Mouse (Mus musculus) heart, embryonic 15.5 days (tissue): ENCODE measurements around the gene Gen1. TPM values are rescaled to one million over a fixed set of nuclear protein-coding genes. Genes with fewer than 3 reads are reported as not detected.

Experiments
- ATAC-seq: fragments of 200-750 bp; cut with Nextera tagmentation; replicated peaks from 2 replicates; pipeline ENCODE4 v1.8.0; 2017; ENCODE audit warnings: low read depth, moderate TSS enrichment; ENCODE audit not compliant: insufficient number of reproducible peaks, insufficient read depth, low FRiP score
- H3K27ac ChIP-seq: fragments of 300-500 bp; sonication (generic); 2 replicates; pipeline ENCODE4 v1.5.1; 2015; ENCODE audit warnings: mild to moderate bottlenecking, inconsistent platforms
- H3K27me3 ChIP-seq: fragments of 300-500 bp; sonication (generic); 2 replicates; pipeline ENCODE4 v1.6.1; 2015; ENCODE audit warnings: inconsistent platforms
- H3K36me3 ChIP-seq: fragments of 300-500 bp; sonication (generic); 2 replicates; pipeline ENCODE4 v1.6.1; 2015; ENCODE audit warnings: mild to moderate bottlenecking, inconsistent platforms
- H3K4me1 ChIP-seq: fragments of 300-500 bp; sonication (generic); replicated peaks from 2 replicates; pipeline ENCODE4 v1.6.1; 2015; ENCODE audit warnings: inconsistent platforms
- H3K4me2 ChIP-seq: fragments of 300-500 bp; sonication (generic); 2 replicates; pipeline ENCODE4 v1.6.1; 2015; ENCODE audit warnings: inconsistent platforms, mild to moderate bottlenecking, moderate library complexity
- H3K4me3 ChIP-seq: fragments of 300-500 bp; sonication (generic); 2 replicates; pipeline ENCODE4 v1.5.1; 2015; ENCODE audit warnings: mild to moderate bottlenecking, inconsistent platforms
- H3K9ac ChIP-seq: fragments of 300-500 bp; sonication (generic); 2 replicates; pipeline ENCODE4 v1.6.1; 2015; ENCODE audit warnings: mild to moderate bottlenecking, inconsistent platforms
- H3K9me3 ChIP-seq: fragments of 300-500 bp; sonication (generic); replicated peaks from 2 replicates; pipeline ENCODE4 v1.6.1; 2016; ENCODE audit warnings: inconsistent platforms
- WGBS: fragments of 180-500 bp; shearing (Covaris S2); methylation state at CpG from one replicate; pipeline ENCODE4 v1.1.7; 2015; ENCODE audit warnings: mixed read lengths; 5-methylcytosine and 5-hydroxymethylcytosine counted together
- microRNA-seq: library from miRNA; unstranded; fragments of <30 nt; microRNA quantifications from one replicate; pipeline ENCODE4, GENCODE M21; 2016
- polyA plus RNA-seq: library from polyadenylated mRNA; unstranded; fragments of >200 nt; fragmentation: Nextera tagmentation; extraction: Ambion mirVana; gene quantifications from 2 replicates; pipeline ENCODE4 v1.2.1, GENCODE M21; 2015

Gen1 gene
- polyA plus RNA-seq, 1 experiment from 2014 or later, result 5.8 TPM

GRCm38 (mm10) chr12:11203694-11204665 is 61.6 kb downstream of the Gen1 start:
- Histone ChIP-seq H3K27me3 (no peaks in the 10 kb centered on the region), H3K4me3 (peak overlapping the region; percentile 29), H3K9ac (peak overlapping the region; percentile 34; the same call in 1 of the 2 replicates), H3K36me3 (no peaks in the 10 kb centered on the region), H3K4me1 (peaks cover 26% of the 10 kb centered on the region), H3K27ac (peak overlapping the region; percentile 96), H3K9me3 (no peaks in the 10 kb centered on the region), H3K4me2 (peak overlapping the region; percentile 61)
- peak; percentile 89 for ATAC-seq
- 28% methylated on average over 18 of the region's 18 CpGs for WGBS

GRCm38 (mm10) chr12:11202476-11202875 is 63.1 kb downstream of the Gen1 start:
- ATAC-seq, result no peak
- 80% methylated on average over 8 of the region's 8 CpGs for WGBS
- no peaks in the 10 kb centered on the region for H3K27me3 ChIP-seq
- H3K4me2 ChIP-seq, result no peak overlapping the region
- no peaks in the 10 kb centered on the region for H3K36me3 ChIP-seq
- H3K4me1 ChIP-seq, result peaks cover 19% of the 10 kb centered on the region
- no peak overlapping the region for H3K4me3 ChIP-seq
- H3K27ac ChIP-seq, result no peak overlapping the region
- no peak overlapping the region for H3K9ac ChIP-seq
- no peaks in the 10 kb centered on the region for H3K9me3 ChIP-seq

- 90% methylated on average over 12 of the region's 12 CpGs for WGBS
- Histone ChIP-seq H3K4me3 (no peak overlapping the region), H3K9ac (no peak overlapping the region)
Measured at GRCm38 (mm10) chr12:11200711-11201110, 64.9 kb downstream of the Gen1 start.

GRCm38 (mm10) chr12:11198551-11198950 is 67.0 kb downstream of the Gen1 start:
- Histone ChIP-seq H3K36me3 (no peaks in the 10 kb centered on the region), H3K9ac (no peak overlapping the region), H3K4me2 (no peak overlapping the region), H3K9me3 (no peaks in the 10 kb centered on the region), H3K4me1 (peaks cover 12% of the 10 kb centered on the region), H3K27ac (no peak overlapping the region), H3K27me3 (no peaks in the 10 kb centered on the region), H3K4me3 (no peak overlapping the region)
- no peak for ATAC-seq
- WGBS, result 60% methylated on average over 2 of the region's 2 CpGs

More at GRCm38 (mm10) chr12:11200711-11201110, 64.9 kb downstream of the Gen1 start:
- Histone ChIP-seq H3K36me3 (no peaks in the 10 kb centered on the region), H3K4me1 (peaks cover 23% of the 10 kb centered on the region), H3K27me3 (no peaks in the 10 kb centered on the region), H3K27ac (no peak overlapping the region), H3K9me3 (no peaks in the 10 kb centered on the region), H3K4me2 (no peak overlapping the region)
- ATAC-seq, result no peak

- 47% methylated on average over 4 of the region's 4 CpGs for WGBS
- Histone ChIP-seq H3K27me3 (no peaks in the 10 kb centered on the region), H3K36me3 (no peaks in the 10 kb centered on the region), H3K9me3 (no peaks in the 10 kb centered on the region), H3K4me3 (no peak overlapping the region), H3K4me2 (no peak overlapping the region), H3K27ac (no peak overlapping the region), H3K4me1 (peaks cover 7% of the 10 kb centered on the region), H3K9ac (no peak overlapping the region)
- ATAC-seq, result no peak
Measured at GRCm38 (mm10) chr12:11198026-11198425, 67.6 kb downstream of the Gen1 start.

- WGBS, result 47% methylated on average over 5 of the region's 5 CpGs
- H3K27me3 ChIP-seq, result no peaks in the 10 kb centered on the region
Measured at GRCm38 (mm10) chr12:11196830-11197229, 68.8 kb downstream of the Gen1 start.

GRCm38 (mm10) chr12:11196142-11196597 is 69.4 kb downstream of the Gen1 start:
- ATAC-seq, result 0 out of 2 replicates have a peak, but pooled peaks have one; percentile 55
- Histone ChIP-seq H3K4me3 (peak overlapping the region; percentile 26), H3K36me3 (no peaks in the 10 kb centered on the region), H3K9me3 (no peaks in the 10 kb centered on the region), H3K9ac (no peak overlapping the region), H3K4me2 (peak overlapping the region; percentile 60), H3K27me3 (no peaks in the 10 kb centered on the region), H3K27ac (no peak overlapping the region), H3K4me1 (peaks cover 6% of the 10 kb centered on the region)
- 4% methylated on average over 19 of the region's 19 CpGs for WGBS

More at GRCm38 (mm10) chr12:11196830-11197229, 68.8 kb downstream of the Gen1 start:
- no peak overlapping the region for H3K27ac ChIP-seq
- peaks cover 6% of the 10 kb centered on the region for H3K4me1 ChIP-seq
- peak overlapping the region; percentile 60 for H3K4me2 ChIP-seq
- no peak for ATAC-seq
- H3K9ac ChIP-seq, result no peak overlapping the region
- H3K36me3 ChIP-seq, result no peaks in the 10 kb centered on the region
- peak overlapping the region; percentile 26; the same call in 1 of the 2 replicates for H3K4me3 ChIP-seq
- no peaks in the 10 kb centered on the region for H3K9me3 ChIP-seq

- Histone ChIP-seq H3K4me2 (no peak overlapping the region), H3K9ac (no peak overlapping the region)
- 83% methylated on average over 1 of the region's 1 CpGs for WGBS
Measured at GRCm38 (mm10) chr12:11195031-11195430, 70.6 kb downstream of the Gen1 start.

More at GRCm38 (mm10) chr12:11195031-11195430, 70.6 kb downstream of the Gen1 start:
- H3K27ac ChIP-seq, result no peak overlapping the region
- ATAC-seq, result no peak
- H3K9me3 ChIP-seq, result no peaks in the 10 kb centered on the region
- H3K4me3 ChIP-seq, result no peak overlapping the region
- no peaks in the 10 kb centered on the region for H3K36me3 ChIP-seq
- H3K4me1 ChIP-seq, result peaks cover 6% of the 10 kb centered on the region
- H3K27me3 ChIP-seq, result no peaks in the 10 kb centered on the region

Small RNA genes within 50 kb of the gene (microRNA-seq; reads per million reads assigned to microRNA genes)
- gene Mir7675, result not detected

Other genes with a start within 250 kb of the Gen1 start
- 0.47 and 1.0 TPM in 2 replicates for gene Kcns3, start 114.7 kb downstream of the Gen1 start, polyA plus RNA-seq
- not detected in 2 replicates for gene Msgn1, start 56.8 kb downstream of the Gen1 start, polyA plus RNA-seq
- 111 and 114 TPM in 2 replicates for gene Smc6, start 85 bp upstream of the Gen1 start, polyA plus RNA-seq
- gene Vsnl1, start 170.8 kb upstream of the Gen1 start, polyA plus RNA-seq, result 9.0 and 9.9 TPM in 2 replicates
- gene Rad51ap2, start 190.3 kb upstream of the Gen1 start, polyA plus RNA-seq, result 0.18 and 0.29 TPM in 2 replicates